In the genomic region with DNA sequence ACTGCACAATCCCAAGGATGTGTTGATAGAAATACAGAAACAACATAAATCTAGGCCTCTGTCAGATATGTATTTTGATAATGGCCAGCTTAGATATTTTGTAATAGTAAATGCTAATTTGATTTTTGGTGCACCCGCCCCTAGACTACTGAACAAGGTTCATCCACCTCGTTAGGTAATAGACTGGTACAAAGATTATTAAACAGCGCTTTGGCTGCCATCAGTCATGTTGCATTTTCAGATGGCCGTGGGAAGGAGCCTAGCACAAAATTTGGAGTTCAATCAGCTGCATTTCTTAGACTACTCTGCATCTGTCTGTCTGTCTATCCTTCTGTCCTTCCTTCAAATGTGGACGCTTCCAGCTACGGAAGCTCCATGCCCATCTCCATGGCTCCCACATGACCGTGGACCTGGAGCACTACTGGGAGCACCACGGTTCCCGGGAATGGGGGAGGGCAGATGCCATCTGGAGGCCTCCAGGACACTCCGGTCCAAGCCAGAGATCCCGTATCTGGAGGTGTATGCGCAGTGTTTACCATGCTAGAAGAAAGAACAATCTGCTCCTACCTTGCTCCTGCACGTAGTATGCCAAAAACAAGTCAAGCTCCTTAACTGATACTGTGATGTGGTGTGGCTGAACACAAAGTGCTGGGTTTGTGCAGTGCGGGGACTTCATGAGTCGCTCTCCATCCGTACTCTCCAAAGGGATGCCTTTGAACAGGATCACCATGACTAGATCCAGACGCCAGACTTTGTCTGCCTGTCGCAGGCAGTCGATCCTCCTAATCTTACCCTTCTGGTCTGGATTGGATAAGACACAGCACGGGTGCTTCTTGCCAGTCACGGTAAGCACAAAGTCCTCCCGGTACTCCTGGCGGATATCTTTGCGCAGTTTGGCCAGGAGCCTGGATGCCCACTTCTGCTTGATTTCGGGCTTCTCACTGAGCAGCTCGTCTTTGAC, we compare ENCODE assay signal across 9 mouse cellular contexts.
DNase-seq lines count a peak whose midpoint lies in the region; ATAC-seq and TF ChIP-seq lines count a peak whose summit lies in the region.
"Had no signal": no experiment of that assay in that cellular context is flagged by ENCODE, and none has a peak within 500 bp of the region (broad histone marks: within the 10 kb centered on the region; RNA-seq: fewer than 3 reads in every experiment).

No protein-coding gene starts in this region.

- intact Hi-C loops in gastrocnemius, adult 2 months (cut with DNase I) = no loop called here
- intact Hi-C loops in gastrocnemius, postnatal 14 days (cut with DNase I; ENCODE audit: low total_unique reads) = no loop called here

- H3K9me3 ChIP-seq in lung, embryonic 15.5 days = no peaks in the 10 kb centered on the region
- H3K9me3 ChIP-seq in forebrain, embryonic 12.5 days = no peaks in the 10 kb centered on the region
- H3K9me3 ChIP-seq in midbrain, postnatal 0 days (ENCODE audit: low read length) = no peaks in the 10 kb centered on the region

- peak overlapping the region; percentile 29 for H3K9ac ChIP-seq in lung, embryonic 15.5 days
- peak overlapping the region; percentile 18 for H3K9ac ChIP-seq in forebrain, embryonic 12.5 days
- H3K9ac ChIP-seq in midbrain, postnatal 0 days (replicated peaks; ENCODE audit: low read length, poor library complexity, severe bottlenecking) = peak overlapping the region; percentile 40; the same call in 1 of the 2 replicates

- 63% methylated on average over 26 of the region's 26 CpGs for WGBS in lung, embryonic 15.5 days
- 90% methylated on average over 26 of the region's 26 CpGs for WGBS in forebrain, embryonic 12.5 days
- WGBS in midbrain, postnatal 0 days = 69% methylated on average over 26 of the region's 26 CpGs

- peaks cover 10% of the 10 kb centered on the region for H3K36me3 ChIP-seq in lung, embryonic 15.5 days
- H3K36me3 ChIP-seq in forebrain, embryonic 12.5 days (replicated peaks) = peaks cover 28% of the 10 kb centered on the region
- no peaks in the 10 kb centered on the region for H3K36me3 ChIP-seq in midbrain, postnatal 0 days (ENCODE audit: insufficient read depth, low read length)

- peak; percentile 64 for DNase-seq in gastrocnemius, adult 2 months
- no peak for DNase-seq in gastrocnemius, postnatal 14 days
- no peak for DNase-seq in lung, postnatal 14 days
- peak; percentile 62 for DNase-seq in midbrain, postnatal 0 days (ENCODE audit: low spot score)
- no peak for DNase-seq in ovary, adult 18-20 months (ENCODE audit: low spot score)
- no peak for DNase-seq in thymus, postnatal 10 days (ENCODE audit: low spot score in 2 of 2)

- H3K4me2 ChIP-seq in lung, embryonic 15.5 days = peak overlapping the region; percentile 52
- H3K4me2 ChIP-seq in forebrain, embryonic 12.5 days = peak overlapping the region; percentile 36
- peak overlapping the region; percentile 40 for H3K4me2 ChIP-seq in midbrain, postnatal 0 days (ENCODE audit: low read depth, low read length, poor library complexity, severe bottlenecking)

- H3K4me1 ChIP-seq in lung, embryonic 15.5 days = peaks cover 72% of the 10 kb centered on the region
- peaks cover 51% of the 10 kb centered on the region for H3K4me1 ChIP-seq in forebrain, embryonic 12.5 days
- no peaks in the 10 kb centered on the region for H3K4me1 ChIP-seq in midbrain, postnatal 0 days (ENCODE audit: insufficient read depth, low read length)

- H3K27ac ChIP-seq in gastrocnemius, adult 2 months = peak overlapping the region; percentile 100
- peak overlapping the region; percentile 68 for H3K27ac ChIP-seq in lung, embryonic 15.5 days
- H3K27ac ChIP-seq in forebrain, embryonic 12.5 days = peak overlapping the region; percentile 66; the same call in 1 of the 2 replicates
- peak overlapping the region; percentile 34; the same call in 1 of the 2 replicates for H3K27ac ChIP-seq in midbrain, postnatal 0 days (ENCODE audit: low read depth, low read length)
- H3K27ac ChIP-seq: macrophage had no signal

- peak overlapping the region; percentile 98 for H3K4me3 ChIP-seq in gastrocnemius, adult 2 months
- peak overlapping the region; percentile 21 for H3K4me3 ChIP-seq in lung, embryonic 15.5 days
- H3K4me3 ChIP-seq in forebrain, embryonic 12.5 days (replicated peaks) = peak overlapping the region; percentile 14
- H3K4me3 ChIP-seq in midbrain, postnatal 0 days (ENCODE audit: low read depth, low read length) = peak overlapping the region; percentile 69

- no peaks in the 10 kb centered on the region for H3K27me3 ChIP-seq in lung, embryonic 15.5 days
- H3K27me3 ChIP-seq in forebrain, embryonic 12.5 days = no peaks in the 10 kb centered on the region
- no peaks in the 10 kb centered on the region for H3K27me3 ChIP-seq in midbrain, postnatal 0 days (ENCODE audit: insufficient read depth, low read length)

- no peak for ATAC-seq in lung, embryonic 15.5 days (ENCODE audit: borderline replicate concordance, extremely low read depth, low FRiP score, low TSS enrichment)
- ATAC-seq in forebrain, embryonic 12.5 days (ENCODE audit: low FRiP score) = no peak
- ATAC-seq in midbrain, postnatal 0 days (ENCODE audit: low FRiP score) = 0 out of 2 replicates have a peak, but pooled peaks have one; percentile 41

- no peak for TF ChIP-seq CTCF in gastrocnemius, adult 2 months (IDR thresholded peaks at IDR 0.05)
- TF ChIP-seq CTCF in midbrain, postnatal 0 days (IDR thresholded peaks at IDR 0.05) = no peak

Comparison
In these comparisons a context has a peak if more than half of its experiments do, and no peak if none do; other contexts are left out.
1. DNase-seq: peak in gastrocnemius, adult 2 months (single experiment) and midbrain, postnatal 0 days (single experiment); none in gastrocnemius, postnatal 14 days (single experiment), lung, postnatal 14 days (single experiment), ovary, adult 18-20 months (single experiment) and thymus, postnatal 10 days (0 of 2).
2. H3K27ac ChIP-seq: peak in every context shown above with its lines; median percentile 100 in gastrocnemius, adult 2 months; 68 in lung, embryonic 15.5 days; 66 in forebrain, embryonic 12.5 days; 34 in midbrain, postnatal 0 days.
3. H3K4me3 ChIP-seq: peak in every context shown above with its lines; median percentile 98 in gastrocnemius, adult 2 months; 69 in midbrain, postnatal 0 days; 21 in lung, embryonic 15.5 days; 14 in forebrain, embryonic 12.5 days.
4. Peak in every context shown above with its lines, with median percentiles within 50 percentile points of each other: H3K4me2 ChIP-seq and H3K9ac ChIP-seq.